1 mouse cellular context compared by ENCODE assay signal in genomic region chr5:143284762-143285161, GRCm38 (mm10).
TF ChIP-seq lines count a peak whose summit lies in the region.

No protein-coding gene starts in this region.

TF ChIP-seq in MEL, 35 proteins besides CTCF, POLR2A, EP300 and RAD21 (continued from another document):
- TF ChIP-seq MYC (IDR thresholded peaks at IDR 0.05; ENCODE audit: low read depth, low read length) (no peak), SIN3A (IDR thresholded peaks at IDR 0.05; ENCODE audit: low read length) (no peak)
